Mouse (Mus musculus): ENCODE measurements around the gene Megf11. TPM values are rescaled to one million over a fixed set of nuclear protein-coding genes. Genes with fewer than 3 reads are reported as not detected.

The Megf11 gene
- polyA plus RNA-seq, 1 experiment from 2014 or later: 5.2 TPM

DNA sequence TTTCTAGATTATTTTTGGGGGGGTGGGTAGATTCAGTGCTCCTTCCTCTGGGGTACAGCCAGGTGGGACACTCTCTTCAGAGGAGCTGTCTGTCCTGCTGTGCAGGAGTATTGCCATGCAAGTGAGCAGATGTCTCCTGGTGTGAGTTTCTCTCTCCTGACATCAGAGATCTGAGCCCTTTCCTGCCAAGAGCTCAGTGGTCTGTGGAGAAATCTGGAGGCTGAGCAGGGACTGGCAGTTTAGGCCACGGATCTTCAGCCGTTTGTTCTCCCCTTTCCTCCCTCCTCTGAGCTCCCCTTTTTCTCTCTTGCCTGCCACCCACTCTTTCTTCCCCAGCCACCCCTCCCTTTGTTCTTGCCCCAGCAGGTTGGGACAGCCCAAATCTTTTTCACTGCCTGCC lies 264.5 kb downstream of the Megf11 start:
- Histone ChIP-seq H3K27ac (no peak overlapping the region), H3K27me3 (no peaks in the 10 kb centered on the region), H3K4me3 (no peak overlapping the region), H3K9ac (no peak overlapping the region), H3K4me1 (0 out of 2 replicates have a peak, but pooled peaks cover 3% of the 10 kb centered on the region), H3K9me3 (replicated peaks) (no peaks in the 10 kb centered on the region), H3K36me3 (ENCODE audit: poor library complexity, severe bottlenecking) (no peaks in the 10 kb centered on the region), H3K4me2 (no peak overlapping the region)
- 22% methylated on average over 2 of the region's 2 CpGs for WGBS
- ATAC-seq: no peak

DNA sequence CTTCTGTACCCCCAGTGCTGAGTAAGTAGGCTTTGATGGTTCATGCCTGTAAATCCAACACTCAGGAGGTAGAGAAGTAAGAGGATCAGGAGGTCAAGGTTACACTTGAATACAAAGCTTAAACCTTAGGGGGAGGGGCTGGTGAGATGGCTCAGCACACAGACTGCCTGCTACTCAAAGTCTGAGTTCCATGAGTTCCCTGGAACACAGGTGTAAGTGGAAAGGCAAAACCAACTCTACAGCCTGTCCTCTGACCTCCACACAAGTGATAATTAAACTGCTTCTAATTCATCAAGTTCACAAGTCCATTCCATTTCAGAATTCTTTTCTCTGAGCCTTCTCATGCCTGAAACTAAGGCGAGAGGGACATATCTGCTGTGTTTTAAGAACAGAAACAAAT lies 265.8 kb downstream of the Megf11 start:
- Histone ChIP-seq H3K9ac (no peak overlapping the region), H3K4me1 (0 out of 2 replicates have a peak, but pooled peaks cover 3% of the 10 kb centered on the region), H3K36me3 (ENCODE audit: poor library complexity, severe bottlenecking) (no peaks in the 10 kb centered on the region), H3K27me3 (no peaks in the 10 kb centered on the region), H3K9me3 (replicated peaks) (no peaks in the 10 kb centered on the region), H3K27ac (no peak overlapping the region), H3K4me3 (no peak overlapping the region), H3K4me2 (no peak overlapping the region)
- ATAC-seq: no peak
- WGBS: 79% methylated on average over 1 of the region's 1 CpGs

DNA sequence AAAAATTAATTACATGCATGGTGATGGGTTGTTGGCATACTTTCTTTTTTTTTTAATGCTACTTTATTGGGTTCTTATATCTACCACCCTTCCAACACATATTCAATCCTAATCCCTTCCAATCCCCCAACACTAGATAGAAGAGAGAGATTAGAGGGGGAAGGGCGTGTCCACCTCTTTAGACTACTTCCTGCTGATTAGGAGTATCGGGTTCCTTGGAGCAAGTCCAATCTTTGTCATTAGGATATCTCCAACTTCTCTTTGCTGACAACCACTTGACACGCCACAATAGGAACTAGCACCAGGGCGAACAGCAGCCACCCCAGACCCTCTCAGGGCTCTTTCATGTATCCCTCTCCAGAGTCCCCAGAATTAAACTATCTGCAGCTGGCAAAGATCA lies 266.3 kb downstream of the Megf11 start:
- no peak overlapping the region for H3K4me2 ChIP-seq
- no peak for ATAC-seq
- H3K9ac ChIP-seq: no peak overlapping the region
- H3K27ac ChIP-seq: no peak overlapping the region
- H3K4me3 ChIP-seq: no peak overlapping the region
- no peaks in the 10 kb centered on the region for H3K9me3 ChIP-seq (replicated peaks)
- no peaks in the 10 kb centered on the region for H3K36me3 ChIP-seq (ENCODE audit: poor library complexity, severe bottlenecking)
- 64% methylated on average over 4 of the region's 4 CpGs for WGBS
- H3K4me1 ChIP-seq: 0 out of 2 replicates have a peak, but pooled peaks cover 3% of the 10 kb centered on the region
- H3K27me3 ChIP-seq: no peaks in the 10 kb centered on the region

DNA sequence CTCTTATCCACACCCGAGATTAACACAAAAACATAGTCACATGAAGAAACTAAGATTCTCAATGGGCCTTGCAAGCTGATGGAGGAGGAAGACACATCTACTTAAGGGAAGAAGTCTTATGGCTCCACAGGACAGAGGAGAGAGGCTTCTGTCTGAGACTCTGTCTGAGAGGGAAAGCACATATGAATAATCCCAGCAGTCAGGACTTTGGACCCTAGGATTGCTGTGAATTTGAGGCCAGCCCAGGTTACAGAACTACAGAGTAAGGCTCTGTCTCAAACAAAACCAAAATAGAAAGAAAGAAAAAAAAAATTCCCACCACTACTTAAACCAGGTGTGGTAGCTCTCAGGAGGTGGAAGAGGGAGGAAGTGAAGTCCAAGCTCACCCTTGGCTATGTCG lies 266.7 kb downstream of the Megf11 start:
- no peak overlapping the region for H3K9ac ChIP-seq
- no peaks in the 10 kb centered on the region for H3K9me3 ChIP-seq (replicated peaks)
- no peaks in the 10 kb centered on the region for H3K27me3 ChIP-seq
- no peak overlapping the region for H3K4me2 ChIP-seq
- no peak overlapping the region for H3K27ac ChIP-seq
- ATAC-seq: no peak
- 0 out of 2 replicates have a peak, but pooled peaks cover 3% of the 10 kb centered on the region for H3K4me1 ChIP-seq
- no peaks in the 10 kb centered on the region for H3K36me3 ChIP-seq (ENCODE audit: poor library complexity, severe bottlenecking)
- H3K4me3 ChIP-seq: no peak overlapping the region
- WGBS: 53% methylated on average over 2 of the region's 2 CpGs

DNA sequence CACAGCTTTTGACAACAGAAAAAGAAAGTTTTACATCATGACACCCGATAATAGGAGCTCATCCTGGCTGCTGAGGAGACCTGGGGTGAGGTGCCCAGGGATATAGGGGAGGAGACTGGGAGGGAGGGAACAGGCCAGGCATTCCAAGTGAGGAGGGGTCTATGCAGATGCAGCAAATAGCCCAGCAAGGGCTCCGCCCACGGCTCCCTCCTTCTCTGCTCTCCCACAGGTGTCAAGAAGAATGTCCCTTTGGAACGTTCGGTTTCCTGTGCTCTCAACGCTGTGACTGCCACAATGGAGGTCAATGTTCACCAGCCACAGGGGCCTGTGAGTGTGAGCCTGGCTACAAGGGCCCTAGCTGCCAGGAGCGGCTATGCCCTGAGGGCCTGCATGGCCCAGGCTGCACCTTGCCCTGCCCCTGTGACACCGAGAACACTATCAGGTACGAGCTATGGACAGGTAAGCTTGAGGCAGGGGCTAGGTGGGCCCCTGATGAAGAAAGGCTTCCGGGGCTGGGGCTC lies 267.5 kb downstream of the Megf11 start:
- Histone ChIP-seq H3K4me2 (no peak overlapping the region), H3K4me1 (0 out of 2 replicates have a peak, but pooled peaks cover 3% of the 10 kb centered on the region)
- 75% methylated on average over 10 of the region's 10 CpGs for WGBS

DNA sequence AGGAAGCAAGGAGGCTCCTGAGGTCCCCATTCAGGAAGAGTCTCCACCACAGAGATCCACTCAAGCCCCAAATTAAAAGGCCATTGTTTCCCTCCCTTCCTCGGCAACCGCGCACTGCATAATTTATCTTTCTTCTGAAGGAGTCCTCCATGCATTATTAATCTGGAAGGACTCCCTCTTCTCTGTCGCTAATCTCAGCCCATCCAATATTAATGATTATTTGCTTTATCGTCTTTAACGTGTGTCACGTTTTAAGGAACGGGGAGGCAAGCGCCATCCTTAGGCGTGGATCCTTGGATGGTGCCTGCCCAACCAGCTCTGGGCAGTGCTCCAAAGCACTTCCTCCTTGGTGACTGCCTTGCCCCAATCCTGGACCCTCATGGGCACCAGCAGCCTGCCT lies 269.3 kb downstream of the Megf11 start:
- H3K4me2 ChIP-seq: no peak overlapping the region
- no peaks in the 10 kb centered on the region for H3K9me3 ChIP-seq (replicated peaks)
- H3K27ac ChIP-seq: no peak overlapping the region
- no peak overlapping the region for H3K9ac ChIP-seq
- no peak for ATAC-seq
- no peaks in the 10 kb centered on the region for H3K27me3 ChIP-seq
- H3K36me3 ChIP-seq (ENCODE audit: poor library complexity, severe bottlenecking): no peaks in the 10 kb centered on the region
- WGBS: 77% methylated on average over 10 of the region's 10 CpGs
- H3K4me3 ChIP-seq: no peak overlapping the region
- peaks cover 12% of the 10 kb centered on the region for H3K4me1 ChIP-seq

More for the DNA sequence above, 267.5 kb downstream of the Megf11 start:
- Histone ChIP-seq H3K4me3 (no peak overlapping the region), H3K27me3 (no peaks in the 10 kb centered on the region), H3K9ac (no peak overlapping the region), H3K27ac (no peak overlapping the region), H3K36me3 (ENCODE audit: poor library complexity, severe bottlenecking) (no peaks in the 10 kb centered on the region), H3K9me3 (replicated peaks) (no peaks in the 10 kb centered on the region)
- ATAC-seq: no peak

DNA sequence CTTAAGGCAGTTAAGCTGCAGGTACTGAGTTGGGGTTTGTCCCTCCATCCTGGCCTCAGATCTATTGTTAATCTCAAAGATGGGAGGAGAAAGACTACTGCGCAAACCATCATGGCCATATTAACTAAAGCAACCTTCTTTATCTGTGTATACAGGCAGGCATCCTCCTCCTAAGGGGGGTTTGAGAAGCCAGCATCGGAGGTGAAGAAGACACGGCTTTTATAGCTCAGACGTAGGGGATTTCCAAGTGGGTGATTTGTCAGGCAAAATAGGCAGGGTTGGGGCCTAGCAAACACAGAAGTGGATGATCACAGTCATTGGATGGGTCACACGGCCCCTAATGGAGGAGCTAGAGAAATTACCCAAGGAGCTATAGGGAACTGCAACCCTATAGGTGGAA lies 271.2 kb downstream of the Megf11 start:
- Histone ChIP-seq H3K4me2 (no peak overlapping the region), H3K27me3 (no peaks in the 10 kb centered on the region), H3K9me3 (replicated peaks) (no peaks in the 10 kb centered on the region), H3K36me3 (ENCODE audit: poor library complexity, severe bottlenecking) (no peaks in the 10 kb centered on the region), H3K27ac (no peak overlapping the region), H3K9ac (no peak overlapping the region), H3K4me1 (peaks cover 19% of the 10 kb centered on the region), H3K4me3 (no peak overlapping the region)
- ATAC-seq: no peak
- WGBS: 86% methylated on average over 5 of the region's 5 CpGs

DNA sequence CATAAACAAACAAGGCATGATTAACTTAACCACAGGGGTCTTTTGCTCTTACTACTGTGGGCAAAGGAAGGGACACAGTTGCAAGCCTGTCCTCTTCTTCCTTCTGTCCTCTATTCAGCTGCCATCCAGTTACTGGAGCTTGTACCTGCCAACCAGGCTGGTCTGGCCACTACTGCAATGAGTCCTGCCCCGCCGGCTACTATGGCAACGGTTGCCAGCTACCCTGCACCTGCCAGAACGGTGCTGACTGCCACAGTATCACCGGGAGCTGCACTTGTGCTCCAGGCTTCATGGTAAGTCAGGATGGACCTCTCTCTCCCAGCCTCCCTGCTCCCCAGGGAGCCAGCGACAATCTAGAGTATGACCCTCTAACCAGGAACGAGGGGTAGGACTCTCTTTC lies 274.8 kb downstream of the Megf11 start:
- no peak overlapping the region for H3K9ac ChIP-seq
- ATAC-seq: no peak
- H3K4me1 ChIP-seq: peaks cover 27% of the 10 kb centered on the region
- no peak overlapping the region for H3K4me2 ChIP-seq
- 72% methylated on average over 7 of the region's 7 CpGs for WGBS
- no peaks in the 10 kb centered on the region for H3K9me3 ChIP-seq (replicated peaks)
- H3K4me3 ChIP-seq: no peak overlapping the region
- no peaks in the 10 kb centered on the region for H3K36me3 ChIP-seq (ENCODE audit: poor library complexity, severe bottlenecking)
- no peak overlapping the region for H3K27ac ChIP-seq
- no peaks in the 10 kb centered on the region for H3K27me3 ChIP-seq

DNA sequence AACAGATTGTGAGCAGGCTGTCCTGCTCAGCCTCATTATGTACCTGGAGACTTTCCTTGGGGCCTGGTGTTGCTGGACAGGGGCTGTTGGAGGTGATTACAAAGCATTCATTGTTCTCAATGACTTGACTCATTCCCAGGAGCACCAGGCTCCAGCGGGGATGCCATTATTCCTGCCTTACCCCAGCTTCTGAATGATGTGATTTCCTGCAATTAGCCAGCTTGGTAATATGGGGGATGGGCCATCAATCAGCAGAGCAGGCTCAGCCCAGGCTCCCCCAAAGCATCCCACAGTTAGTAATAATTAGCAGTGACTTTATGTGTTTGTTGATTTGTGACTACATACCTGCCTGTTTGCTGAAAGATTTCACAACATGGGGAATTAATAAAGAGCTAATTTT lies 279.2 kb downstream of the Megf11 start:
- no peak for ATAC-seq
- Histone ChIP-seq H3K9ac (no peak overlapping the region), H3K27me3 (peaks cover 8% of the 10 kb centered on the region; the same call in 1 of the 2 replicates), H3K27ac (peak overlapping the region; percentile 55), H3K4me1 (peaks cover 28% of the 10 kb centered on the region), H3K9me3 (replicated peaks) (no peaks in the 10 kb centered on the region), H3K36me3 (ENCODE audit: poor library complexity, severe bottlenecking) (no peaks in the 10 kb centered on the region), H3K4me3 (no peak overlapping the region), H3K4me2 (no peak overlapping the region)
- 5% methylated on average over 1 of the region's 1 CpGs for WGBS

DNA sequence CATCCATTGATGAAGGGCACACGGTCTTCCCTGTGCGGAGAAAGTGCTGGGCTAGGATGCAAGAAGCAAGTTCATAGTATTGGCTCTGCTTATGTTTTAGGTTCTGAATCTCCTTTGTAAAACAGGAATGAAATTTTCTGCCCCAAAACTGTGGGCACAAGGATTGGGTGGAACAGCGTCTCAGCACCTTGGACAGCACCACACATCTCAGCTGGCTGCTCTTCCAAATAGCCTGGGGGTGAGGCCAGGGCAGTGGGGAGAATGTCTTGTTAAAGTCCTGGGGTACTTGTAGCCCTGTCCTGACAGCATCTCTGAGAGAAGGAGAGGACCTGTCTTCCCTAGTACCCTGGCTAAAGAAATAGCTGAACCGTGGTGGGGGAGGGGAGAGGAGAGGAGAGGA lies 281.1 kb downstream of the Megf11 start:
- Histone ChIP-seq H3K4me1 (peaks cover 21% of the 10 kb centered on the region), H3K27me3 (peaks cover 8% of the 10 kb centered on the region; the same call in 1 of the 2 replicates), H3K9me3 (replicated peaks) (no peaks in the 10 kb centered on the region), H3K4me3 (no peak overlapping the region), H3K9ac (no peak overlapping the region), H3K27ac (no peak overlapping the region), H3K4me2 (no peak overlapping the region), H3K36me3 (ENCODE audit: poor library complexity, severe bottlenecking) (no peaks in the 10 kb centered on the region)
- WGBS: 37% methylated on average over 4 of the region's 4 CpGs
- ATAC-seq: no peak

DNA sequence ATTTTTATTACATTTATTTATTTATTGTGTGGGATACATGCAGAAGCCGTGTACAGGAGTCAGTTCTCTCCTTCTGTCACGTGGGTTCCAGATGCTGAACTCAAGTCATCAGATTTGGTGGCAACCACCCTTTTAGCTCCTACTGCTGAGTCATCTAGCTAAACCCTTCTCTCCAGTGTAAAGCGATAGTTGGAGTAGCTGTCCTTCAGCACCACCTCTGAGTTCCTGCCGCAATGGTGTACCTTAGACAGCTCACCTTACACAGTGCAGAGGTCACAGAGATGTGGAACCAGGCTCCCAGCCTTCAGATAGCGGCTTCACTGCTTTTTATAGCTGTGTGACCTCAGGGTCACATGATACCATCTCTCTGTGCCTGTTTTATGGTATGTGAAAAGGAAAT lies 282.1 kb downstream of the Megf11 start:
- Histone ChIP-seq H3K36me3 (ENCODE audit: poor library complexity, severe bottlenecking) (no peaks in the 10 kb centered on the region), H3K9me3 (replicated peaks) (no peaks in the 10 kb centered on the region), H3K9ac (no peak overlapping the region), H3K4me3 (no peak overlapping the region), H3K4me2 (no peak overlapping the region), H3K4me1 (peaks cover 21% of the 10 kb centered on the region), H3K27me3 (peaks cover 11% of the 10 kb centered on the region; the same call in 1 of the 2 replicates), H3K27ac (no peak overlapping the region)
- ATAC-seq: no peak
- WGBS: 17% methylated on average over 5 of the region's 5 CpGs

DNA sequence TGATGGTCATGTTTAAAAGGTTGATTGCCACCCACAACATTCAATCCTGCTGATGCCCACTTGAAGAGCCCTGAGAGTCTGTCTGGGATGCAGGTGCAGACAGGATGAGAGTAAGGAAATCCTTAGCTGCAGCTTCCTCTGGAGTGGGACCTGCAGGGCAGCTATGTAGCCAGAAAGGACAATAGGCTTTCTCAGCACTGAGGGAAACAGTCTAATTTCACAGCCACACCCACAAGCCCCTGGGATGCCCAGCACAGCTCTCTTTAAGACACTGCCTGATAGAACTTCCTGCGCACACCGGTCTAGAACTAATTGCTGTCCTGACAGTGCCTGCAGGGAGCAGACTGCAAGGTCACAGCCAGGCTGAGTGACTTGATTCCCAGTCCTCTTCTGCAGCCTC lies 282.6 kb downstream of the Megf11 start:
- WGBS: 59% methylated on average over 2 of the region's 2 CpGs

More for the DNA sequence above, 282.6 kb downstream of the Megf11 start:
- Histone ChIP-seq H3K27me3 (peaks cover 14% of the 10 kb centered on the region; the same call in 1 of the 2 replicates), H3K27ac (no peak overlapping the region), H3K4me1 (peaks cover 21% of the 10 kb centered on the region), H3K9me3 (replicated peaks) (no peaks in the 10 kb centered on the region), H3K9ac (no peak overlapping the region), H3K4me2 (no peak overlapping the region), H3K36me3 (ENCODE audit: poor library complexity, severe bottlenecking) (no peaks in the 10 kb centered on the region), H3K4me3 (no peak overlapping the region)
- no peak for ATAC-seq

All from forebrain, embryonic 13.5 days (tissue).